Mouse (Mus musculus) urinary bladder, adult 2 months (tissue): ENCODE measurements around the gene Med13l. TPM values are rescaled to one million over a fixed set of nuclear protein-coding genes. Genes with fewer than 3 reads are reported as not detected.

Experiments
- DNase-seq: peaks from one replicate; pipeline ENCODE4 v3.0.0; 2022; ENCODE audit warnings: low spot score
- polyA plus RNA-seq: library from polyadenylated mRNA; depleted of rRNA; stranded (reverse); fragments of >200 nt; gene quantifications from 2 replicates; pipeline ENCODE4 v1.2.3, GENCODE M21; 2012

Gene Med13l
- polyA plus RNA-seq, 1 experiment = 9.9 TPM

- DNase-seq = no peak
These were observed 97.9 kb downstream of the Med13l start for GRCm38 (mm10) chr5:118658256-118658837.

- no peak for DNase-seq
These were observed 99.2 kb downstream of the Med13l start for GRCm38 (mm10) chr5:118659713-118660112.

GRCm38 (mm10) chr5:118661751-118662150 lies 101.3 kb downstream of the Med13l start:
- DNase-seq = no peak

- no peak for DNase-seq
These were observed 103.5 kb downstream of the Med13l start for GRCm38 (mm10) chr5:118663999-118664398.

GRCm38 (mm10) chr5:118665023-118665422 lies 104.5 kb downstream of the Med13l start:
- no peak for DNase-seq

- DNase-seq = no peak
These were observed 106.1 kb downstream of the Med13l start for GRCm38 (mm10) chr5:118666437-118667207.

- DNase-seq = no peak
These were observed 107.4 kb downstream of the Med13l start for GRCm38 (mm10) chr5:118667863-118668262.

- DNase-seq = no peak
These were observed 108.5 kb downstream of the Med13l start for GRCm38 (mm10) chr5:118668931-118669330.

- no peak for DNase-seq
These were observed 111.6 kb downstream of the Med13l start for GRCm38 (mm10) chr5:118672111-118672510.

GRCm38 (mm10) chr5:118673859-118674258 lies 113.4 kb downstream of the Med13l start:
- no peak for DNase-seq

- DNase-seq = no peak
These were observed 113.8 kb downstream of the Med13l start for GRCm38 (mm10) chr5:118674321-118674720.

- no peak for DNase-seq
These were observed 115.2 kb downstream of the Med13l start for GRCm38 (mm10) chr5:118675697-118676096.

- DNase-seq = no peak
These were observed 115.9 kb downstream of the Med13l start for GRCm38 (mm10) chr5:118676151-118676918.

- DNase-seq = no peak
These were observed 118.9 kb downstream of the Med13l start for GRCm38 (mm10) chr5:118679283-118679835.

- DNase-seq = no peak
These were observed 120.4 kb downstream of the Med13l start for GRCm38 (mm10) chr5:118680853-118681252.

GRCm38 (mm10) chr5:118682007-118682406 lies 121.5 kb downstream of the Med13l start:
- DNase-seq = no peak

- DNase-seq = no peak
These were observed 124.7 kb downstream of the Med13l start for GRCm38 (mm10) chr5:118685145-118685544.

GRCm38 (mm10) chr5:118686021-118686420 lies 125.5 kb downstream of the Med13l start:
- DNase-seq = no peak

- DNase-seq = no peak
These were observed 128.7 kb downstream of the Med13l start for GRCm38 (mm10) chr5:118688886-118689835.

- no peak for DNase-seq
These were observed 130.7 kb downstream of the Med13l start for GRCm38 (mm10) chr5:118691025-118691709.

- no peak for DNase-seq
These were observed 131.2 kb downstream of the Med13l start for GRCm38 (mm10) chr5:118691710-118692040.
